Mouse (Mus musculus) cerebellum, adult 11 months (tissue): ENCODE data around the gene Acaca.

Experiments
- DNase-seq: peaks from one replicate; pipeline ENCODE4 v3.0.0; 2022

Acaca gene

GRCm38 (mm10) chr11:84150884-84151283, 21.4 kb downstream of the Acaca start:
- DNase-seq = no peak

DNA sequence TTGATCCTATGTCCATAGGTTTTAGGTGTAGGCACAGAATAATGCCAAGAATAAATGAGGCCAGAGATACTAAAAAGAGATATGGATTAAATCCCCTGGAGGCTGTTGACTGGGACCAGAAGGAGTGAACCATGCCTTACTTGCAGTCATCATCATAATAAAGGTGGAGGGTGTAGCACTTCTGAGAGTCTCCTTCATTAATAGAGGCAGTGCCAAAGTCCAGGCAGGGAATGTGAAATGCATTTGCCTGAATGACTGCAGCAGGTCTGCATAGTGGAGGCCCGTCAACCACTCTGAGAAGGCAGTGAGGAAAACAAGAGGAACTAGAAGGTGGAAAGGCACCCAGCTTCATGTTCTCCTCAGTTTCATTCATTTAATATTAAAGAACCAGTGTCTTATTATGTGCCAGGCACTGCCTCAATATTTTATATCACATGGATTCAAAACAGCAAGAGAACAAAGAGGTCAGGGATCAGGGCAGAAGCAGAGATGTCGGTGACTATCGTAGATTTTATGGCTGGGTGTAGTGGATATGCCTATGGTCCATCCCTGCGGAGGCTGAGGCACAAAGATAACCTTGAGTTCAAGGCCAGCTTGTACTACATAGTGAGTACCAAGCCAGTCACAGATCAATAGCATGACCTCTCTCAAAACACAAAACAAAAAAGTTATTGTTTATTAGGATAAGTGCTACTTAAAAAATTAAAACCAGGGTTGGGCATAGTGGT, 27.2 kb downstream of the Acaca start:
- no peak for DNase-seq

GRCm38 (mm10) chr11:84164123-84164522, 34.7 kb downstream of the Acaca start:
- DNase-seq = no peak

- DNase-seq = no peak
Observed at GRCm38 (mm10) chr11:84164561-84164960, 35.1 kb downstream of the Acaca start.

GRCm38 (mm10) chr11:84167046-84167526, 37.6 kb downstream of the Acaca start, which contains the start of gene Gm11437:
Gene Gm11437, minus strand, starts transcription at chr11:84167476.
- DNase-seq = no peak

DNA sequence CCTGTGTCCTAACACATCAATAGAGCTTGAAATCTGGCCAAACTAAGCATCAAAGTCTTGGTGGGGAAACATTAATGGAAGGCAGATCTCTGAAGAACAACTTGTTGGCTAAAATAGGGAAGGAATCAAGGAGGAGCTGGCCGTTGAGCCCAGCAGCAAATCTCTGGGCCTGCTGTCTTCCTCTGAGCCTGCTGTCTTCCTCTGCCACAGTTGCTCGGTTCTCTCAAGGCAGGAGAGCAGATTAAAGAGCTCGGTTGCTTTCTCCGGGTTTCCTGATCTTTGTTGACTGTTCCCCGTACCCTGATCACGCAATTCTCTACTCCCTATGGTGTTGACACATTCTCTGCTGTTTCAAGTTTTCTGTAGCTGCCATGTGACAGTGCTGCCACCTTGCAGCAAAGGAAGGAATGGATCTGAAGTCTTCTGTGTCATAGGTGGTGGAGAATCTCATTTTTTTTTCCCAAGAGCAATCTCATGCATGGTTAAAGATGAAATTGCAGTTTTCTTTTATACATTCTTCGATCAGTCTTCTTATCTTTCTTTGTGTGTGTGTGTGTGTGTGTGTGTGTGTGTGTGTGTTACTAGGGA, 39.3 kb downstream of the Acaca start:
- no peak for DNase-seq

DNA sequence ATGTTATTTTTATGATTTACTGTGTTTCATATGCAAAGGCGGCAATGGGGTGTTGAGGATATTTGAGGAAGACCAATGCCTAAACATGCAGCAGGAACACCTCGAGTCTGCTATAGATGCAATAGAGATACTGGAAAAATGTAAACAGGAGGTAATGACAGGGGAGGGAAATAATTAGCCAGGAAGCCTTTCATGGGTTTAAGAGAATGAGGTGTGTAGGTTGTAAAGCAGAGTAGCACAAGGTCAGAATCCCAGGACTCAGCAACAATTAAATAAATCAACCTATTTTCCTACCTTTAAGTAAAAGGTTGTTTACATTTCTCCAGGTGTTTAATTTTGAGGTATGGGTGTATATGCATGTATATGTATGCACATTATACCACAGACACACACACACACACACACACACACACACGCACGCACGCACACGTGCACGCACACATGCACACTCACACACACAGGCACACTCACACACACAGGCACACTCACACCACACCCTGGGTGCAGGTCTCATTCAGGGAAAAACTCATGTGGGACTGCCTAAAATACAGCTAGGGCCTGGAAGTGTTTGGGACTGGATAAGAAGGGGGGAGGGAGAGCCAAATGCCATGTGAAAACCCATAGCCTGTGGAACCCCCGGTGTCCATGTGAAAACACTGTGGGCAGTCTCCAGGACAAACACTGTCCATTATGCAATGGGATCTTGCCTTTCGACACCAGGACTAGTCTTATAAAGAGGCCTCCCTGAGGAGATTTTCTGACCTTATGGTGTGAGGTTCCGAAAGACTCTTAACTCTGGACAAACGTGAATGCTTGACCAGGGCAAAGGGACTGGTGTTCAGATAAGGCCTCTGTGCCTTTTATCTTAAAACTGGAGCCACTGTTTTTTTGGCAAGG, 43.3 kb downstream of the Acaca start:
- DNase-seq = no peak

- no peak for DNase-seq
Observed at GRCm38 (mm10) chr11:84178571-84178970, 49.1 kb downstream of the Acaca start.

DNA sequence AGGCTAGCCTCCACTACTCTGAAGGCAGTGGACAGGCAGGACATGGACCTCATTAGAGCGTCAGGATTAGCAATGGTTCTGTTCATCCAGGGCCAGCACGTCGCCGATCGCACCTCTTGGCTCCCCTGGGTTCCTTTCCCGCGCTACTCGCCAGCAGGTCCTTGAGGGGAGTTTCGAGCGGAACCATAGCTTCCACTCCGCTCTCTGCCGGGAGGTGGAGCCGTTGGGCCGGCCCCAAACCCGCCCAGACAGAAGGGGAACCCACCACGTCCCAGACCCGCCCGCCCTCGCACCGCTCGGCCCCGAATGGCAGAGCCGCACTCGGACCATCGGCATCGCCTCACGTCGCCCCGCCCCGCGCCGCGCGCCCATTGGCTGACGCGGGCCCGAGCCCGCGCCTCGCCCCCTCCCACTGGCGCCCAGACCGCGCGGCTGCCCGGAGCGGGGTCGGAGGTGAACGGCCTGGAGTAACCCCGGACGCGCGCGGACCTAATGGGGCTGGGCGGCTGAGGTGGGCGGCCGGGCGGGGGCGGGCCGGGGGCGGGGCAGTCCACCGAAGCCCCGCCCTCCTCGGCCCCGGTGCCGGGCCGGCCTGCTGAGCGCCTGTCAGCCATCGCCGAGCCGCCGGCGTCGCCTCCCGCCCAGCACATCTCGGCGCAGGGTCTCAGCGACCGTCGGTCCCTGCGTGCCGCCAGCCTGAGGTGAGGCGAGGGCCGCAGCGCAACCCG, 49.9 kb downstream of the Acaca start:
- peak; percentile 94 for DNase-seq

- DNase-seq = peak; percentile 55
Observed at GRCm38 (mm10) chr11:84179954-84180598, 50.6 kb downstream of the Acaca start.

GRCm38 (mm10) chr11:84181286-84181685, 51.8 kb downstream of the Acaca start:
- no peak for DNase-seq

DNA sequence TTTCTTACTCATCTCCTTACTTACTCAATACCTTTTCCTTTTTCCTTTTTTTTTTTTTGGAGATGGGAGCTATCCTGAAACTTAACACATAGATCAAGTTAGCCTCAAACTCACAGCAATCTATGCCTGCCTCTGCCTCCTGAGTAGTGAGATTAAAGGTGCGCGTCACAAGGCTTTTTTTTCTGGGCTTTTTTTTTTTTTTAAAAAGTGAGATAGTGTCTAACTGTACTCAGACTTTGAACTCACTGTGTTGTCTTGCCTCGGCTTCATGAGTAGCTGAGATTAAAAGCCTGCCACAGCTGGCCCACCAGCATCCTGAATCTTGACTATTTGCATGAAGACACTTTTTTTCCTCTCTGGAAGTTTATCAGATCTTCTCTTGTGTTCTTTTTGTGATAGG, 59.1 kb downstream of the Acaca start:
- no peak for DNase-seq

DNA sequence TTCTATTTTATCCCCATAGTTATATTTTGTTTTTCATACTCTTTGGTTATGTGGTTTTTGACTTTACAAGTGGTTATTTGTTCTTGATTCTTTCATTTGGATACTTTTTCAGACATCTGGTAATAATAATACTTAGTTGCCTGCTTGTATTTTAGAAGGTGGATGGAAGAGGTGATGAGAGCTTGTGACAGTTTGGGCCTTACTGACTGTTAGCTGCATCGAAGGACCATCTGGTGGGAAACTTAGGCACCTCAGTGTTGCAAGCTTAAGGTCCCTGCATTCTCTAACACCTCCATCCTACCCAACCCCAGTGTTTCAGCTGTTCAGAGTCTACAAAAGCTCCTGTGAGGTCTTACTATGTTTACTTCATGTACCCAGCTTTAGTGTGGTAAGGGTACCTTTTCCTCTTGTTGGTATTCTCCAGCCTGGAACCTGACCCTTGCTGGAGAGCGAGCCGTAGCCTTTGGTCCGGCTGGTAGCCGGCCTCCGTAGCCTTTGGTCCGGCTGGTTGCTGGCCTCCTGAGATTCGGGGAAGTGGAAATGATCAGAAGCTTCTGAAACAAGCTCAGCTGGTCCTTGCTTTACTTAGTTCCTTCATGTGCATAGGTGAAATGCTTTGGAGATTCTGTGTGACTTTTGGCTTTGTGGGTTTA, 61.2 kb downstream of the Acaca start:
- DNase-seq = no peak

GRCm38 (mm10) chr11:84193249-84193648, 63.8 kb downstream of the Acaca start:
- no peak for DNase-seq

GRCm38 (mm10) chr11:84194751-84195150, 65.3 kb downstream of the Acaca start:
- no peak for DNase-seq

GRCm38 (mm10) chr11:84197607-84198402, 68.3 kb downstream of the Acaca start:
- no peak for DNase-seq

GRCm38 (mm10) chr11:84205776-84206175, 76.3 kb downstream of the Acaca start:
- no peak for DNase-seq

DNA sequence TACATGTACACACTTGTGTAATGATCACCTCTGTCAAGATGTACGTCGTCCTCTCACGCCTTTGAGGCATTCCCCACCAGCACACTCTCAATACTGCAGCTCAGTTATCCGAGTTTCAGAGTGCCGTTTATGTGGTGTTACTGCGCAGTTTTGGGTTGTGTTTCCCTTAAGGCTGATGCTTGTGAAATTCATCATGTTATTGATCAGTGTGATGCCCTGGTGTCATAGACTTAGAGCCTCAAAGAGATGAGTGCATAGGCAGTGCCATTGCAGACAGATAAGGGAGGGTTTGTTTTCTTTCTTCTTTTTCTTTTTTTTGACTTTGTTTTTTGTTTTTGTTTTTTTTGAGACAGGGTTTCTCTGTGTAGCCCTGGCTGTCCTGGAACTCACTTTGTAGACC, 81.4 kb downstream of the Acaca start:
- no peak for DNase-seq

DNA sequence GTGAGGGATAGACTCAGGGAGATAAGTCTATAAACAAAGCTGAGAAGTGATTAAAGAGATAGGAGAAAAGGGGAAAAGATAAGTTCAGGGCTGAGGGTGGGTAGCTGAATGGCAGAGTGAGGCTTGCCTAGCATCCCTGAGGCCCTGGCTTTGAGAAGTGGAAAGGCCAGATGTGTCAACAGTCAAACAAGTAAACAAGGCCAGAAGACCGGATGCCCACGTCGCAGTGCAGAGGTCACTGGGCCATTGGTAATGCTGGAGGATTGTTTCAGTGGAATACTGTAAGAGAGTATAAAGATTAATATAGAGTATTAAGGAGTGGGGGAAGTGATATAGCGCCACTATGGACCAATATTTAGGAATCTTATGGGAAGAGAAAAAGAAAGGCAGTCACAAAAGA, 89.5 kb downstream of the Acaca start:
- no peak for DNase-seq

DNA sequence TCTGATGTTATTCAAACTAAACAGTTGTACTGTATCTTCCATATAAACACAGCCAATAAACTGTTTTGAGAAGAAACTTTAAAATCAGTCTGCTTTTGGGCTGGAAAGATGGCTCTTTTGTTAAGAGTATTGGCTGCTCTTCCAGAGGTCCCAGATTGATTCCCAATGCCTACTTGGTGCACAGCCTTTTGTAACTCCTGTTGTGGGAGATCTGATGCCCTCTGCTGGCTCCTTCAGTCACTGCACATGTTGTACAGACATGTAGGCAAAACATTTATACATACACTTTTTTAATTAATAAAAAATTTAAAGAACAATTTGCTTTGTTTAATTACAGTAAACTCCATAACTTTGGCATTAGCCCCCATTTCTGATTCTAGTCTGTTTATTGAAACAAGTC, 114.1 kb downstream of the Acaca start:
- DNase-seq = peak; percentile 31

- DNase-seq = no peak
Observed at GRCm38 (mm10) chr11:84247370-84247769, 117.9 kb downstream of the Acaca start.
